Mouse (Mus musculus): ENCODE measurements at regions not wholly inside any gene's neighbourhood (a gene's known extent, or its start where the extent isn't known, plus 50 kb on each side); places are given as distances from the start of the nearest gene placed in this dataset.

DNA sequence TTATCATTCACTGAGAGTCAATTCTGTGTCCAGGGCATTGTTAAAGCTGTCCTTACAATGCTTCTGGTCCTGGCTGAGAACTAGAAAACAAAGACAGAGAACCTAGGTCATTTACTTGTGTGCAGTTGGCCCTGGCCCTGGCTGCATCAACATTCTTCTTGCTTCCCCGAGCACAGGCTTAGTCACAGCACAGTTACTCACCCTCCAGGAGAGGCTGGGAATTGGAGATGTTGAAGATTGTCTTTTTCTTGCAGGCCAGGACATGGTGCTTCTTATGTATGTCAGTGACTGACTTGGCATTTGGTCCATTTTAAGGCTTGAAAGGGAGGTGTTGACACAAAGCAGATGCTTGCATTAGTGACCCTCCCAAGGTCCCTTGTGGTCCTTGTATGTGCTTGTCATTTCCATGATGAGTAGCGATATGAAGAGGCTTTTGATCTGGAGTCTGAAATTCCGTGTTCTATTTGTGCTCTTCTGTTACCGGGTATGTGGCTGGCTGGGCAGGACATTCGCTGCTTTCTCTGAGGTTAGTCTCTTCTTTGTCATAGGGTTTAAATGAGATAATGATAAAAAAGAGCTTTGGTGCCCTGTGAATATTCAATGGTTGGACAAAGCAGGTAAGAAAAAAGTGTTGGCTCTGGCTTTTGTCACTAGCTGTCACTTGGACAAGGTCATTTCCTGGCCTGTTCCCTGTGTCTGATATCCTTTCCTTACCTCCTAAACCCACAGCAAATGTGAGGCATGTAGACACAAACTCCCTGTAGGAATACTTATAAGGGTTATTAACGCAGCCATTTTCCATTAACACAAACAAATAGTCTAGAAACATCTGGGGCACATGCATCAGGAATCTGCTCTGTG, 285.0 kb upstream of the Gm21798 start:
- ATAC-seq (ENCODE audit: extremely low read depth, insufficient number of reproducible peaks, low FRiP score, low TSS enrichment): no peak
- Histone ChIP-seq H3K36me3 (no peaks in the 10 kb centered on the region), H3K4me3 (no peak overlapping the region), H3K4me1 (peaks cover 34% of the 10 kb centered on the region), H3K4me2 (peak overlapping the region; percentile 13), H3K27ac (replicated peaks) (peak overlapping the region; percentile 84), H3K9ac (no peak overlapping the region), H3K9me3 (0 out of 2 replicates have a peak, but pooled peaks cover 3% of the 10 kb centered on the region), H3K27me3 (replicated peaks) (no peaks in the 10 kb centered on the region)
- WGBS: 24% methylated on average over 6 of the region's 6 CpGs

DNA sequence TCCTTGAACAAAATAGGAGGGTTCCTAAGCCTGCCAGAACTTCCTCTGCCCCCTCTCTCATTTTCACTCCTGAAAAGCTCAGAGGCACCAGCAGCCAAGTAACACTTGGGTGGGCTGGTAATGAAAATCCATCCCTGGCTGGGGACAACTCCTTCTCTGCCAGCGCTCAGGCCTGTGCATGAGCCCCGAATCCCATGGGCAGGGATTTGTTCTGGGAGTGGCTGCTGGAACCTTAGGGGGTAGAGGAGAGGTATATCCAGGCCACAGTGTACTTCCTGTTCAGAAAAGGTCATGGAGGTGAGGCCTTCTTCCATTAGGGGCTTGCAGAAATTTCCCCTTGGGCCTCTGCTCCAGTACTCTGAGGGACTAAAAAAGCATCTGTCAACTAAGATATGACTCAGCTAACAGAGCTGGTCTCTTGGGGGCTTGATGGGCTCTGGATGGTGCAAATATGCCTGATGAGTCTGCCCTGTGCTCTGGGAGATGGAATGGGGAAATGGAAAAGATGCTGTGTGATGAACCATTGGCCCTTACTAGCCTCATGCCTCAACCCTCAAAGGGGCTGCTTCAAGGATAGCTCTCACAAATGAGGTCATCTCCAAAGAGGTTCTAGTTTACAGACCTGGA, 284.2 kb upstream of the Gm21798 start:
- peak overlapping the region; percentile 84 for H3K27ac ChIP-seq (replicated peaks)
- H3K9me3 ChIP-seq: 0 out of 2 replicates have a peak, but pooled peaks cover 3% of the 10 kb centered on the region
- H3K4me3 ChIP-seq: no peak overlapping the region
- H3K9ac ChIP-seq: no peak overlapping the region
- no peaks in the 10 kb centered on the region for H3K36me3 ChIP-seq
- H3K27me3 ChIP-seq (replicated peaks): no peaks in the 10 kb centered on the region
- peaks cover 34% of the 10 kb centered on the region for H3K4me1 ChIP-seq
- no peak for ATAC-seq (ENCODE audit: extremely low read depth, insufficient number of reproducible peaks, low FRiP score, low TSS enrichment)
- WGBS: 66% methylated on average over 2 of the region's 2 CpGs
- H3K4me2 ChIP-seq: no peak overlapping the region

DNA sequence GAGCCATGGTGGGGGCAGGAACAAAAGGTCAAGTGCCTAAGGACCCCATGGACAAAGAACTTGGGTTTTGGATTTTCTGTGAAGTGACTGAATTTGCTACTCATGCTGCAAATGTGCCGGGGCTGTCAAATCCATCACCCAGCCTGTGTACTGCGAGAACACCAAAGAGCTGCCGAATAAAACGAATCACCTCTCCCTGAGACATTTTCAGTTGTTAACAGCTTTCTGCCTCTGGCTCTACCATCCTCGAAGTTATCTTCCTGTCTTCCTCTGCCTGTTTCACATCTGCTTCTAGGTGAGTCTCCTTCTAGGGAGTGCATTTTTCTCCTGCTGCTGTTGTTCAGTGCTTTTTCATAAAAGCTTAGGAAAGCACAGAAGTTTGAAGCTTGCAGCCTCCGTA, 283.3 kb upstream of the Gm21798 start:
- no peak overlapping the region for H3K4me2 ChIP-seq
- no peaks in the 10 kb centered on the region for H3K36me3 ChIP-seq
- 0 out of 2 replicates have a peak, but pooled peaks cover 2% of the 10 kb centered on the region for H3K9me3 ChIP-seq
- no peak for ATAC-seq (ENCODE audit: extremely low read depth, insufficient number of reproducible peaks, low FRiP score, low TSS enrichment)
- no peaks in the 10 kb centered on the region for H3K27me3 ChIP-seq (replicated peaks)
- H3K4me1 ChIP-seq: peaks cover 34% of the 10 kb centered on the region
- no peak overlapping the region for H3K9ac ChIP-seq
- 61% methylated on average over 6 of the region's 6 CpGs for WGBS
- no peak overlapping the region for H3K4me3 ChIP-seq
- H3K27ac ChIP-seq (replicated peaks): no peak overlapping the region

DNA sequence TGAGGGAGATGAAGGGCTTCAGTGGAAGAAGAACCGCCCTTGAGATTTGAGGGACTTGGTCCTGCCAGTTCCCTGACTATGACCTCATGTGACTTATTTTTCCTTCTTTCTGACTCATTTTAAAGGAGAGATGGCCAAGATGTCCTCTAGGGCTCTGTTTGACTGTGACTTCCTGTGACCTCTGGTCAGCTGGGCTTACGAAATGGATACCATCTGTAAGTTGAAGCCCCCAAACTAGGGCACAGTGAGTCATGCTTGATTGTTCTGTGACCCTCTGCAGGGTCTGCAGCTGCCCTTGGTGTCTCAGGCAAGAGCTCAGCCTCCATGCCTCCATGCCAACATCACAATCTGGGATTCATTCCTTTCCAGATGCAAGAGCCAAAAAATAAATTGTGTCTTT, 282.3 kb upstream of the Gm21798 start:
- 74% methylated on average over 2 of the region's 2 CpGs for WGBS
- Histone ChIP-seq H3K4me3 (no peak overlapping the region), H3K4me2 (no peak overlapping the region), H3K9ac (no peak overlapping the region), H3K27me3 (replicated peaks) (no peaks in the 10 kb centered on the region), H3K27ac (replicated peaks) (no peak overlapping the region), H3K9me3 (no peaks in the 10 kb centered on the region), H3K36me3 (no peaks in the 10 kb centered on the region), H3K4me1 (peaks cover 34% of the 10 kb centered on the region)
- no peak for ATAC-seq (ENCODE audit: extremely low read depth, insufficient number of reproducible peaks, low FRiP score, low TSS enrichment)

DNA sequence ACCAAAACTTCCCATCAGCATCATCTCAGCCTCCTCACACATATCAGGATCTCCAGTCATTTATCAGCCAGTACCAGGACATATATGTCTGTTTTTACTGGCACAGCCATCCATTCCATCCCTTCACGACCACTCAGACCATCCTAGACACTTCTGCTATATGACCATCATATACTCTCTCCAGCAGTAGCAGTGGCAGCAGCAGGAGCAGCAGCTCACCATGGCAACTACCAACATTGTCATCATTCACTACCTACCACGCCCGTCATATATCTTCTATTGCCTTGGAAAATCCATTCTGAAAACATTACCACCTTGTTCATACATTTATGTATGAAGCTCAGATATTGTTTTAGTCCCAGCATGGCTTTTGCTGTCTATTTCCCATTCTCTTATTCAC, 276.1 kb upstream of the Gm21798 start:
- Histone ChIP-seq H3K4me3 (no peak overlapping the region), H3K4me1 (peaks cover 7% of the 10 kb centered on the region; the same call in 1 of the 2 replicates), H3K9ac (no peak overlapping the region), H3K4me2 (no peak overlapping the region), H3K27me3 (replicated peaks) (no peaks in the 10 kb centered on the region), H3K9me3 (no peaks in the 10 kb centered on the region), H3K27ac (replicated peaks) (no peak overlapping the region), H3K36me3 (no peaks in the 10 kb centered on the region)
- WGBS: 73% methylated on average over 3 of the region's 3 CpGs
- ATAC-seq (ENCODE audit: extremely low read depth, insufficient number of reproducible peaks, low FRiP score, low TSS enrichment): no peak

DNA sequence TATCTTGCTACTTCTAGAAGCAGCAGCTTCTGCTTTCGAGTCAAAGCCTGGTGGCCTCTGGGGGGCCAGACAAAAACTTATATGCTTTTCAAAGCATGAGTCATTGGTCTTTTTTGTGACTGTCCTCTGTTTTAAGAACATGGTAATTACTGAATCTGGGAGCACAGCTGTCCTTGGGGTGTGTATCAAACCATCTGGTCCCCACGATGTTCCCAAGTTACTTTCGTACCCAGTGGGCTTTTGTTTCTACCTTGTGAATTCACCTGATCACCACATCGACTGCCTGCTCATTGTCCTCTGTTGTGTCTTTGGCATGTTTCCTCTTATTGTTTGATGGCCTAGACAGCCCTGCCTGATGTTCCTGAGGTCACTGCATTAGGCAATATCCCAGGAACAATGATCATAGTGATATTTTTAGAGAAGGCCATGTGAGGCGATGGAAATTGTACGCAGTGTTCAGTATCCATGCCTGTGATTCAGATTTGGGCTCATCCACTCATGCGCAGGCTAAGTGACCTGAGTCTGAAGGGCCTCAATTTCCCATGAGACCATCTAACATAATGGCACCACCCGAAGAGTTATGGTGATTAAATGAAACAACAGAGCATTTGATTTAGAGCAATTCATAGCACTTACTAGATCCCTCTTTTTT, 275.1 kb upstream of the Gm21798 start:
- Histone ChIP-seq H3K27ac (replicated peaks) (no peak overlapping the region), H3K36me3 (no peaks in the 10 kb centered on the region), H3K9ac (no peak overlapping the region), H3K4me2 (no peak overlapping the region), H3K4me1 (peaks cover 7% of the 10 kb centered on the region; the same call in 1 of the 2 replicates), H3K9me3 (no peaks in the 10 kb centered on the region), H3K4me3 (no peak overlapping the region), H3K27me3 (replicated peaks) (no peaks in the 10 kb centered on the region)
- ATAC-seq (ENCODE audit: extremely low read depth, insufficient number of reproducible peaks, low FRiP score, low TSS enrichment): no peak
- 77% methylated on average over 8 of the region's 8 CpGs for WGBS

DNA sequence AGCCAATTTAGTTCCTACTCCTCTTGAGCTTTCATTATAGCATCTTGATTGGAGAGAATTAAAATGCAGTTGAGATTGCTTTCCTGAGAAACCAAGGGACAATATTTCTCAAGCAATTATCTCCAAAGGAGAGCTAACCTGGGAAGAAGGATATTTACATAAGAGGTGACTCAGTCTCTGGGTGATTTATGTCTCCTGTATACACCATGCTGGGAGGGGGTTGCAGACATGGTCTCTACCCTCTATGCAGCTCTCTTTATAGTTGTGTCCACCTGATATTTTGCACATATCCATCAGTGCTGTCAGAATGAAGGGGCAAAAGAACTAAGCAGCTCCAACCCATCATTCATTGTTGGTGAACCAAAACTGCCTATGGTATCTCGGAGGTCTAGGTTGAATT, 274.6 kb upstream of the Gm21798 start:
- ATAC-seq (ENCODE audit: extremely low read depth, insufficient number of reproducible peaks, low FRiP score, low TSS enrichment): no peak
- H3K9me3 ChIP-seq: no peaks in the 10 kb centered on the region
- H3K4me3 ChIP-seq: no peak overlapping the region
- H3K36me3 ChIP-seq: no peaks in the 10 kb centered on the region
- no peak overlapping the region for H3K4me2 ChIP-seq
- whole genome bisulfite sequencing: 87% methylated on average over 1 of the region's 1 CpGs
- H3K4me1 ChIP-seq: peaks cover 7% of the 10 kb centered on the region; the same call in 1 of the 2 replicates
- no peak overlapping the region for H3K27ac ChIP-seq (replicated peaks)
- no peaks in the 10 kb centered on the region for H3K27me3 ChIP-seq (replicated peaks)
- no peak overlapping the region for H3K9ac ChIP-seq

DNA sequence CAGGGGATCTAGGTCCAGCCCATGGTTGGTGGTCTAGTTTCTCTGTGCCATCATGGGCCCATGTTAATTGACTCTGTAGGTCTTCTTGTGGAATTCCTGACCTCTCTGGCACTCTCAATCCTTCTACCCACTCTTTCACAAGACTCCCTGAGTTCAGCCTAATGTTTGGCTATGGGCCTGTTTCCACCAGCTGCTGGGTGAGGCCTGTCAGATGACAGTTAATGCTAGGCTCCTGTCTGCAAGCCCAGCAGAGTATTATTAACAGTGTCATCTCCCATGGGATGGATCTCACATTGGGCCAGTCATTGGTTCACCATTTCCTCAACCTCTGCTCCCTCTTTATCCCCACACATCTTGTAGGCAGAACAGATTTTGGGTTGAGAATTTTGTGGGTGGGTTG, 271.5 kb upstream of the Gm21798 start:
- Histone ChIP-seq H3K9ac (no peak overlapping the region), H3K27me3 (replicated peaks) (no peaks in the 10 kb centered on the region), H3K36me3 (no peaks in the 10 kb centered on the region), H3K9me3 (no peaks in the 10 kb centered on the region), H3K4me1 (peaks cover 7% of the 10 kb centered on the region; the same call in 1 of the 2 replicates), H3K4me2 (no peak overlapping the region), H3K4me3 (no peak overlapping the region), H3K27ac (replicated peaks) (no peak overlapping the region)
- ATAC-seq (ENCODE audit: extremely low read depth, insufficient number of reproducible peaks, low FRiP score, low TSS enrichment): no peak

DNA sequence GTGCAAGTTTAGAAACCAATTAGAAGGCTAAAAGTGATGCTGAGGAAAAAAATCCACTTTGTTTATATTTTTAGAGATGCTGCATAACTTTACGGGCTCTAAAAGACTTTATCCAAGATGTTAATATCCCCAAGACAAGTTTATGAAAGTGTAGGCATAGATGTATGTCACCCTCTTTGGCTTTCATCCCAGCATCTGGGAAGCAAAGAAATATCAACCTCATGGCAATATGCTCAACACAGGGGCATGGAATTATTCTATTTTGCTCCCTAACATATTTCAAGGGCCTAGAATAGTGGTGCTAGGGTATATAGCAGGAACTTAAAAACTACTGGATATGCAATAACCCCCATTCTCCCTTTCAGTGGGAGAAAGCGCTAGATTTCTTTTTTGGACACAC, 260.0 kb upstream of the Gm21798 start:
- Histone ChIP-seq H3K9me3 (no peaks in the 10 kb centered on the region), H3K36me3 (no peaks in the 10 kb centered on the region), H3K4me3 (no peak overlapping the region), H3K27ac (replicated peaks) (no peak overlapping the region), H3K9ac (no peak overlapping the region), H3K27me3 (replicated peaks) (no peaks in the 10 kb centered on the region), H3K4me1 (peaks cover 8% of the 10 kb centered on the region), H3K4me2 (no peak overlapping the region)
- WGBS: 85% methylated on average over 2 of the region's 2 CpGs
- no peak for ATAC-seq (ENCODE audit: extremely low read depth, insufficient number of reproducible peaks, low FRiP score, low TSS enrichment)

DNA sequence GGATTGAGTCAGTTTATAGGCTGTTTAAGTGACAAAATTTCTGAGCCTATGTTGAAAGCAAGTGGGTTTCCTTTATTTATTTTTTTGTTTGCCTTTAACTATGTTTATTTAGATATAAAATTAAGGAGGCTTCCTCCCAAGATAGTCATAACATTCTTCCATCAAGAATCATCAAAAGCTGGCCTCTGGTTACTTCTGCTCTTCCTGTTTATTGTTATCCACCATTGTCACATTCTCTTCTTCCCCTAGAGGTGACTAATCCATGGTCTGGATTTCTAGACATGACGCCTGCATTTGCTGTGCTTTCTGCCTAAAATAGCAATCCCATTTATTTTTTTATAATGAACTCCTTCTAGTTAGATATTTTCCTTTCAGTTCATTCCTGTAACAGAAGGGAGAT, 259.3 kb upstream of the Gm21798 start:
- WGBS: 37% methylated on average over 1 of the region's 1 CpGs
- H3K4me2 ChIP-seq: no peak overlapping the region
- no peak overlapping the region for H3K27ac ChIP-seq (replicated peaks)
- H3K4me1 ChIP-seq: peaks cover 11% of the 10 kb centered on the region
- H3K9ac ChIP-seq: no peak overlapping the region
- no peak overlapping the region for H3K4me3 ChIP-seq
- ATAC-seq (ENCODE audit: extremely low read depth, insufficient number of reproducible peaks, low FRiP score, low TSS enrichment): no peak
- H3K36me3 ChIP-seq: no peaks in the 10 kb centered on the region
- H3K27me3 ChIP-seq (replicated peaks): no peaks in the 10 kb centered on the region
- H3K9me3 ChIP-seq: no peaks in the 10 kb centered on the region

DNA sequence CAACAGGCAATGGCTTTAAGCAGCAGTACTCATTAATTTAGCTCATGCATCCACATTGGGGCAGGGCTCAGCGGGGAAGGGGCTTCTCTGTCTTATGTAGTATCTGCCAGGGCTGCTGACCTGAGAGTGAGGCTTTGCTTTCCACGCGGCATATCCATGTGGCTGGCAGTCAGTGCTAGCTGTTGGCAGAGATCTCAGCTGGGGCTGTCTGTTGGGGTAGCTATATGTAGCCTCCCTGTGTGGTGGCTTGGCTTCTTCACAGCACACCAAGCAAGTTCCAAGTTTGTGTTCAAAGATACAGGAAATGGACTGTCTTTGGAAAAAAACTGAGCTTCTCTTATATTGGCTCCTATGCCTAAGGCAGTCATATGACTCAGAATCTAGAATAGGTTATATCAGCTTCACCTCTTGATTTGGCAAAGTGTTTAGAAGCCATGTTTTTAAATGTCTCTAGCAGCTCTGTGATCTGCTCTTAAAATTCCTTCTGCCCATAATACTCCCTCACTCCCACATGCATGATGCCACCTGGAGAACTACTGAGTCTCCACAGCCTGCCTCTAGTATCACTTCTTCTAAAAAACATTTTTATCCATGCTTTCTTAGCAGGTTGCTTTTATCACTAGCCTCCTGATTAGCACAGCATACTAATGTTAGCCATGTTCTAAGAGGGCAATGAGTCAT, 254.9 kb upstream of the Gm21798 start:
- Histone ChIP-seq H3K27ac (replicated peaks) (no peak overlapping the region), H3K4me3 (no peak overlapping the region), H3K4me2 (no peak overlapping the region), H3K36me3 (no peaks in the 10 kb centered on the region), H3K9ac (no peak overlapping the region), H3K4me1 (peaks cover 11% of the 10 kb centered on the region), H3K27me3 (replicated peaks) (no peaks in the 10 kb centered on the region), H3K9me3 (no peaks in the 10 kb centered on the region)
- WGBS: 46% methylated on average over 3 of the region's 3 CpGs
- ATAC-seq (ENCODE audit: extremely low read depth, insufficient number of reproducible peaks, low FRiP score, low TSS enrichment): no peak

Measured in heart, embryonic 13.5 days (tissue).